Mouse (Mus musculus) CH12.LX (cell line): ENCODE results near the gene Osbp2. TPM values are rescaled to one million over a fixed set of nuclear protein-coding genes. Genes with fewer than 3 reads are reported as not detected.

Source experiments
- DNase-seq: peaks from one replicate; pipeline ENCODE4 v3.0.0-alpha.2; 2013; ENCODE audit errors: extremely low read depth
- H3K27ac ChIP-seq: 2 replicates; pipeline ENCODE4 v1.5.1; 2012; ENCODE audit warnings: low read depth, mild to moderate bottlenecking, control low read depth, moderate library complexity; ENCODE audit not compliant: insufficient read depth
- H3K27me3 ChIP-seq: replicated peaks from 2 replicates; pipeline ENCODE3; 2012; ENCODE audit warnings: inconsistent platforms
- H3K36me3 ChIP-seq, 2 experiments: replicated peaks in 1 of 2; 2 replicates each; pipeline versions ENCODE3 to v1.6.1; 2012; ENCODE audit warnings: inconsistent platforms in 1 of 2, low read length in 1 of 2, mild to moderate bottlenecking in 1 of 2, mixed read lengths in 1 of 2, moderate library complexity in 1 of 2; ENCODE audit not compliant: control insufficient read depth in 1 of 2, insufficient read depth in 1 of 2
- H3K4me1 ChIP-seq, 2 experiments: 2 replicates each; pipeline ENCODE4 v1.6.1; 2012; ENCODE audit warnings: inconsistent platforms in 1 of 2, moderate library complexity in 1 of 2; ENCODE audit not compliant: insufficient read depth in 2 of 2, control insufficient read depth in 1 of 2
- H3K4me2 ChIP-seq: 2 replicates; pipeline ENCODE4 v1.6.1; 2012; ENCODE audit warnings: low read depth, mild to moderate bottlenecking, control low read depth; ENCODE audit not compliant: poor library complexity, insufficient read depth, severe bottlenecking
- H3K4me3 ChIP-seq, 3 experiments: fragments of 150-350 bp in 1 of 3; sonication (generic) in 1 of 3; replicated peaks in 1 of 3; 2 replicates each; pipeline versions ENCODE3 to v1.5.1; 2011 to 2012; ENCODE audit warnings: low read depth in 2 of 3, low read length in 2 of 3, mild to moderate bottlenecking in 2 of 3, moderate library complexity in 2 of 3, control low read depth in 1 of 3, improper control_type of control experiment in 1 of 3, inconsistent platforms in 1 of 3, mixed read lengths in 1 of 3; ENCODE audit not compliant: poor library complexity in 1 of 3
- H3K79me2 ChIP-seq: replicated peaks from 2 replicates; pipeline ENCODE4 v1.6.1; 2012; ENCODE audit warnings: mild to moderate bottlenecking, moderate library complexity; ENCODE audit not compliant: control insufficient read depth, poor library complexity, insufficient read depth, severe bottlenecking; ENCODE audit errors: extremely low read depth
- H3K9ac ChIP-seq: 2 replicates; pipeline ENCODE4 v1.6.1; 2012; ENCODE audit warnings: low read depth, mild to moderate bottlenecking, control low read depth, moderate library complexity; ENCODE audit not compliant: insufficient read depth
- H3K9me3 ChIP-seq: replicated peaks from 2 replicates; pipeline ENCODE3; 2012; ENCODE audit warnings: low read length, inconsistent platforms, mixed read lengths
- BHLHE40 ChIP-seq: IDR thresholded peaks from 2 replicates; pipeline ENCODE4 v1.6.1; 2011; ENCODE audit warnings: mild to moderate bottlenecking, low read depth, low read length, improper control_type of control experiment
- CHD2 ChIP-seq: IDR thresholded peaks from 2 replicates; pipeline ENCODE4 v1.6.1; 2011; ENCODE audit warnings: low read length, improper control_type of control experiment
- CTCF ChIP-seq, 2 experiments: IDR thresholded peaks in 1 of 2; conservative IDR thresholded peaks in 1 of 2; 2 replicates each; pipeline ENCODE4 v1.5.1; 2011 to 2012; ENCODE audit warnings: low read depth in 2 of 2, low read length in 2 of 2, improper control_type of control experiment in 1 of 2, inconsistent platforms in 1 of 2, mild to moderate bottlenecking in 1 of 2, moderate library complexity in 1 of 2
- ELF1 ChIP-seq: IDR thresholded peaks from 2 replicates; pipeline ENCODE4 v1.6.1; 2014; ENCODE audit warnings: low read depth, mild to moderate bottlenecking, inconsistent platforms, low read length, improper control_type of control experiment
- EP300 ChIP-seq: IDR thresholded peaks from 2 replicates; pipeline ENCODE4 v1.6.1; 2011; ENCODE audit warnings: low read length, improper control_type of control experiment
- GABPA ChIP-seq: IDR thresholded peaks from 2 replicates; pipeline ENCODE4 v1.6.1; 2012; ENCODE audit warnings: low read depth, low read length, improper control_type of control experiment, inconsistent platforms; ENCODE audit not compliant: insufficient replicate concordance
- IRF4 ChIP-seq: IDR thresholded peaks from 2 replicates; pipeline ENCODE4 v1.6.1; 2014; ENCODE audit warnings: low read depth, mild to moderate bottlenecking, inconsistent platforms, low read length, improper control_type of control experiment
- JUN ChIP-seq: IDR thresholded peaks from 2 replicates; pipeline ENCODE4 v1.6.1; 2011; ENCODE audit warnings: low read depth, mild to moderate bottlenecking, low read length, improper control_type of control experiment, moderate library complexity; ENCODE audit not compliant: insufficient read depth
- JUND ChIP-seq: conservative IDR thresholded peaks from 2 replicates; pipeline ENCODE4 v1.6.1; 2011; ENCODE audit warnings: low read depth, low read length, improper control_type of control experiment
- MAZ ChIP-seq: IDR thresholded peaks from 2 replicates; pipeline ENCODE4 v1.6.1; 2012; ENCODE audit warnings: low read depth, mild to moderate bottlenecking, inconsistent platforms, low read length, improper control_type of control experiment, moderate library complexity
- MEF2A ChIP-seq: IDR thresholded peaks from 2 replicates; pipeline ENCODE4 v1.6.1; 2014; ENCODE audit warnings: low read depth, mild to moderate bottlenecking, inconsistent platforms, low read length, improper control_type of control experiment, borderline replicate concordance
- MYC ChIP-seq: IDR thresholded peaks from 2 replicates; pipeline ENCODE4 v1.6.1; 2011; ENCODE audit warnings: low read depth, mild to moderate bottlenecking, improper control_type of control experiment, low read length
- NELFE ChIP-seq: IDR thresholded peaks from 2 replicates; pipeline ENCODE4 v1.6.1; 2011; ENCODE audit warnings: low read depth, low read length, improper control_type of control experiment
- PAX5 ChIP-seq: IDR thresholded peaks from 2 replicates; pipeline ENCODE4 v1.6.1; 2012; ENCODE audit warnings: low read length, inconsistent platforms, mixed read lengths
- POLR2AphosphoS2 ChIP-seq: IDR thresholded peaks from 2 replicates; pipeline ENCODE4 v1.6.1; 2011; ENCODE audit warnings: low read depth, low read length, improper control_type of control experiment
- RAD21 ChIP-seq: IDR thresholded peaks from 2 replicates; pipeline ENCODE4 v1.6.1; 2011; ENCODE audit warnings: low read depth, mild to moderate bottlenecking, low read length, improper control_type of control experiment, moderate library complexity
- RCOR1 ChIP-seq: conservative IDR thresholded peaks from 2 replicates; pipeline ENCODE4 v1.6.1; 2012; ENCODE audit warnings: low read depth, mild to moderate bottlenecking, inconsistent platforms, low read length, improper control_type of control experiment
- TBP ChIP-seq: conservative IDR thresholded peaks from 2 replicates; pipeline ENCODE4 v1.6.1; 2011; ENCODE audit warnings: low read depth, low read length, improper control_type of control experiment
- USF1 ChIP-seq: IDR thresholded peaks from 2 replicates; pipeline ENCODE4 v1.6.1; 2014; ENCODE audit warnings: low read depth, mild to moderate bottlenecking, inconsistent platforms, low read length, improper control_type of control experiment
- ZKSCAN1 ChIP-seq: IDR thresholded peaks from 2 replicates; pipeline ENCODE4 v1.6.1; 2012; ENCODE audit warnings: low read depth, inconsistent platforms, low read length, improper control_type of control experiment, borderline replicate concordance
- ZMIZ1 ChIP-seq: IDR thresholded peaks from 2 replicates; pipeline ENCODE4 v1.6.1; 2012; ENCODE audit warnings: low read depth, mild to moderate bottlenecking, inconsistent platforms, low read length, improper control_type of control experiment
- dilution Hi-C: fragments of 300-500 bp; cut with MboI; formaldehyde crosslinking; loops from 2 replicates; pipeline ENCODE4 v1.14.3; 2020; ENCODE audit warnings: low sequenced_read_pairs; ENCODE audit not compliant: extremely low pct_unique_long_range_greater_than_20kb, extremely low pct_ligation_motif_present
- in situ Hi-C: fragments of 300-500 bp; cut with MboI; formaldehyde crosslinking; loops from 3 replicates; pipeline ENCODE4 v1.14.3; 2019; ENCODE audit warnings: low sequenced_read_pairs, low pct_ligation_motif_present, low pct_unique_long_range_greater_than_20kb, mixed read lengths
- polyA plus RNA-seq: library from polyadenylated mRNA; unstranded; fragments of >175 nt; gene quantifications from 2 replicates; pipeline ENCODE4 v1.2.1, GENCODE M21; 2012; ENCODE audit warnings: low read depth; ENCODE audit not compliant: insufficient read length
- total RNA-seq, 2 experiments: library from RNA; depleted of rRNA; stranded (reverse); fragments of 300-350 nt in 1 of 2; fragments of >200 nt in 1 of 2; gene quantifications; 2 replicates each; pipeline ENCODE4 v1.2.3; 2012 to 2014

Osbp2 gene
- total and polyA plus RNA-seq, 3 experiments = not detected

DNA sequence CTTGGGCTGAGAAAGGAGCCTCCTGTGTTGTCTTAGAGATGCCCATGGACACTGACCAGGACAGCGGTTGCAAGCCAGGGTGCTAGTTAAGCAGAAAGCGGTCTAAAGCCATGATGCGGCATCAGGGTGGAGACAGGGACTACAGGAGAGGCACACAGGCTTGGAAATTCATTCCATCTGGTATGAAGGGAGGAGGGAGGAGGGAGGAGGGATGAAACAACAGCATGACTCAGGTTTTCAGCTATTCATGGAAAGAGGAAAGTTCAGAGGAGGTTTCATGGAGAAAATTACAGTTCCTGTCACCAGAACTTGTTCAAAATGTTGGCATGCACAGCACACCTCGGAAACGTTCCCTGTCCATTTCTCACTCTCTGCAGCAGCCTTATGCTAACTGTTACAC is 7.9 kb downstream of the Osbp2 start:
- in situ Hi-C loops = no loop called here
- Histone ChIP-seq H3K9ac (no peak overlapping the region), H3K4me1 (peaks cover 0 to 5% of the 10 kb centered on the region in 2 experiments; a peak in 1 of 4 replicates), H3K36me3 (no peaks in the 10 kb centered on the region), H3K27ac (no peak overlapping the region), H3K27me3 (peaks cover 2% of the 10 kb centered on the region), H3K4me2 (no peak overlapping the region), H3K4me3 (no peak overlapping the region), H3K79me2 (no peaks in the 10 kb centered on the region)
- dilution Hi-C loops = no loop called here
- no peak for DNase-seq
- TF ChIP-seq RCOR1 (no peak), MAZ (no peak), MYC (no peak), IRF4 (no peak), PAX5 (no peak), USF1 (no peak), MEF2A (no peak)
- TF ChIP-seq, all 38 proteins: peak for 0
- peaks cover 8% of the 10 kb centered on the region for H3K9me3 ChIP-seq

DNA sequence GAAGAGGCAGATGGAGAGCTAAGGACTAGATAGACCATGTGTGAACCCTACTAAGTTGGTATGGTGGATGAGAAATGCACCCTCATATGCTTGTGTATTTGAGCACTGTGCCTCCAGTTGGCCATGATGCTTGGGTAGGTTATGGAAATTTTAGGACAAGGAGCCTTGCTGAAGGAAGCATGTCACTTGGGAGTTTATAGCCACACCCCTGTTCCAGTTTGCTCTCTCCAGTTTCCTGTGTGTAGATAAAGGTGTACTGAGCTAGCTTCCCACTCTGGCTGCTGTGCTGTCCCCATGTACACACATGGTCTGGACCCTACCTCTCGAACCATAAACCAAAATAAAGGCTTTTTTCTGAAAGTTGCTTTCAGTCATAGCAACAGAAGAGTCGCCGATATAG is 9.5 kb downstream of the Osbp2 start:
- H3K9me3 ChIP-seq = peaks cover 8% of the 10 kb centered on the region
- dilution Hi-C loops (no loop called here), in situ Hi-C loops (no loop called here)
- H3K4me1 ChIP-seq = peaks cover 0 to 5% of the 10 kb centered on the region in 2 experiments; a peak in 1 of 4 replicates
- peaks cover 4% of the 10 kb centered on the region for H3K27me3 ChIP-seq
- no peak overlapping the region for H3K4me2 ChIP-seq
- no peak for TF ChIP-seq ELF1
- no peak overlapping the region for H3K9ac ChIP-seq
- no peaks in the 10 kb centered on the region for H3K79me2 ChIP-seq
- no peak overlapping the region for H3K4me3 ChIP-seq
- no peak overlapping the region for H3K27ac ChIP-seq
- no peaks in the 10 kb centered on the region for H3K36me3 ChIP-seq
- DNase-seq = no peak

DNA sequence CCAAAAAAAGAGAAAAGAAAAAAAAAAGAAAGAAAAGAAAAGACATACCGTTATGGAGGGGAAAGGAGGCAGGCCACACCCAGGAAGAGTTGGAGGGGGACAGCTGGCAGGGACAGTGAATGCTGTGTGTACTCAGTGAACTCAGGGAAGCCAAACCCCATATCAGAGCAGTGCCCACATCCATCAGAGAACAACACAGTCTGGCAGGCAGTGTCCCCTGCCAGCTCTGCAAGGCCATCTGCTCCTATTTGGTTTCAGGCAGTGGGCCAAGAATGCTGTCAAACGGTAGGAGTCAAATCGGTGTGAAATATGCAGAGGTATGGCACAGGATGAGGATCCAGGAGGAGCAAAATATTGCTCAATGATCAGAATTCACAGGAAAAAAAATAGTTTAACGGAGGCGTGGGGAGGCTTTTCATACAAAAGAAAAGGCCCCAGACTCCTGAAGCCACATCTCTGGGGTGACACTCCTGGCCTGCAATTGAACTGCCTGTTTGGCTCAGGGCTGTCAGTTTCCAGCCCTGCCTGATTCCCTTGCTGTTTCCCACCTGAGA is 10.1 kb downstream of the Osbp2 start:
- no peaks in the 10 kb centered on the region for H3K36me3 ChIP-seq
- no peak for TF ChIP-seq NELFE
- no peak for TF ChIP-seq RAD21
- TF ChIP-seq CTCF (conservative IDR thresholded peaks at IDR 0.05 in 1 of 2, IDR thresholded peaks at IDR 0.05 in 1 of 2; ENCODE audit: low read depth in 2 of 2, low read length in 2 of 2) = no peak
- no peak for TF ChIP-seq TBP
- TF ChIP-seq EP300 = no peak
- no peak for TF ChIP-seq MAZ
- no peak for TF ChIP-seq JUND
- no peak for TF ChIP-seq ZKSCAN1
- TF ChIP-seq MEF2A = no peak
- TF ChIP-seq RCOR1 = no peak
- TF ChIP-seq JUN = no peak
- TF ChIP-seq GABPA = no peak
- no peak for TF ChIP-seq IRF4
- TF ChIP-seq POLR2AphosphoS2 = no peak
- no peak for TF ChIP-seq BHLHE40
- no peak for TF ChIP-seq ZMIZ1
- TF ChIP-seq CHD2 = no peak
- no peak for DNase-seq
- dilution Hi-C loops (no loop called here), in situ Hi-C loops (no loop called here)
- H3K27me3 ChIP-seq = peaks cover 4% of the 10 kb centered on the region
- H3K79me2 ChIP-seq = no peaks in the 10 kb centered on the region
- no peak overlapping the region for H3K4me3 ChIP-seq
- H3K9me3 ChIP-seq = peaks cover 8% of the 10 kb centered on the region
- no peak overlapping the region for H3K27ac ChIP-seq
- H3K9ac ChIP-seq = no peak overlapping the region
- peaks cover 0 to 5% of the 10 kb centered on the region in 2 experiments; a peak in 1 of 4 replicates for H3K4me1 ChIP-seq
- H3K4me2 ChIP-seq = no peak overlapping the region
